Mouse (Mus musculus): ENCODE measurements around the gene Cacna2d3. TPM values are rescaled to one million over a fixed set of nuclear protein-coding genes. Genes with fewer than 3 reads are reported as not detected.

Gene Cacna2d3
- total RNA-seq, 2 experiments from 2014 or later: 59.3 to 61.7 TPM

- DNase-seq: no peak
- intact Hi-C loops (cut with DNase I): no loop called here
Observed at GRCm38 (mm10) chr14:29403849-29404808, 317.5 kb downstream of the Cacna2d3 start.

GRCm38 (mm10) chr14:29402471-29402870 lies 319.2 kb downstream of the Cacna2d3 start:
- no peak for DNase-seq

GRCm38 (mm10) chr14:29393786-29394185 lies 327.9 kb downstream of the Cacna2d3 start:
- intact Hi-C loops (cut with DNase I): no loop called here
- DNase-seq: no peak

More at GRCm38 (mm10) chr14:29402471-29402870, 319.2 kb downstream of the Cacna2d3 start:
- intact Hi-C loops (cut with DNase I): no loop called here

- intact Hi-C loops (cut with DNase I): no loop called here
- no peak for DNase-seq
Observed at GRCm38 (mm10) chr14:29392851-29393250, 328.8 kb downstream of the Cacna2d3 start.

GRCm38 (mm10) chr14:29391489-29391888 lies 330.2 kb downstream of the Cacna2d3 start:
- intact Hi-C loops (cut with DNase I): no loop called here

GRCm38 (mm10) chr14:29387761-29388160 lies 333.9 kb downstream of the Cacna2d3 start:
- intact Hi-C loops (cut with DNase I): no loop called here
- DNase-seq: no peak

More at GRCm38 (mm10) chr14:29391489-29391888, 330.2 kb downstream of the Cacna2d3 start:
- no peak for DNase-seq

- no peak for DNase-seq
- intact Hi-C loops (cut with DNase I): no loop called here
Observed at GRCm38 (mm10) chr14:29385500-29385899, 336.2 kb downstream of the Cacna2d3 start.

- DNase-seq: no peak
- intact Hi-C loops (cut with DNase I): no loop called here
Observed at GRCm38 (mm10) chr14:29382786-29383185, 338.9 kb downstream of the Cacna2d3 start.

GRCm38 (mm10) chr14:29366911-29367310 lies 354.8 kb downstream of the Cacna2d3 start:
- intact Hi-C loops (cut with DNase I): no loop called here
- DNase-seq: peak; percentile 33

- intact Hi-C loops (cut with DNase I): no loop called here
- no peak for DNase-seq
Observed at GRCm38 (mm10) chr14:29362448-29362847, 359.2 kb downstream of the Cacna2d3 start.

- intact Hi-C loops (cut with DNase I): no loop called here
- no peak for DNase-seq
Observed at GRCm38 (mm10) chr14:29350627-29351026, 371.0 kb downstream of the Cacna2d3 start.

GRCm38 (mm10) chr14:29341581-29341980 lies 380.1 kb downstream of the Cacna2d3 start:
- intact Hi-C loops (cut with DNase I): no loop called here
- no peak for DNase-seq

GRCm38 (mm10) chr14:29340728-29341127 lies 380.9 kb downstream of the Cacna2d3 start:
- intact Hi-C loops (cut with DNase I): no loop called here
- no peak for DNase-seq

GRCm38 (mm10) chr14:29334897-29335296 lies 386.8 kb downstream of the Cacna2d3 start:
- no peak for DNase-seq
- intact Hi-C loops (cut with DNase I): no loop called here

- DNase-seq: no peak
- intact Hi-C loops (cut with DNase I): no loop called here
Observed at GRCm38 (mm10) chr14:29334216-29334615, 387.4 kb downstream of the Cacna2d3 start.

GRCm38 (mm10) chr14:29324430-29324782 lies 397.3 kb downstream of the Cacna2d3 start:
- peak; percentile 89 for DNase-seq
- intact Hi-C loops (cut with DNase I): no loop called here

- peak; percentile 39 for DNase-seq
- intact Hi-C loops (cut with DNase I): no loop called here
Observed at GRCm38 (mm10) chr14:29323718-29324429, 397.8 kb downstream of the Cacna2d3 start.

- DNase-seq: peak; percentile 38
Observed at GRCm38 (mm10) chr14:29313431-29313830, 408.2 kb downstream of the Cacna2d3 start.

GRCm38 (mm10) chr14:29305623-29306022 lies 416.0 kb downstream of the Cacna2d3 start:
- peak; percentile 62 for DNase-seq
- intact Hi-C loops (cut with DNase I): no loop called here

More at GRCm38 (mm10) chr14:29313431-29313830, 408.2 kb downstream of the Cacna2d3 start:
- intact Hi-C loops (cut with DNase I): no loop called here

GRCm38 (mm10) chr14:29296185-29296754 lies 425.4 kb downstream of the Cacna2d3 start:
- intact Hi-C loops (cut with DNase I): no loop called here
- no peak for DNase-seq

- intact Hi-C loops (cut with DNase I): no loop called here
- peak; percentile 60 for DNase-seq
Observed at GRCm38 (mm10) chr14:29278901-29279300, 442.8 kb downstream of the Cacna2d3 start.
